8 mouse cellular contexts compared by ENCODE assay signal in genomic region chr10:59943421-59943989, GRCm38 (mm10). TPM values are rescaled to one million over a fixed set of nuclear protein-coding genes. Genes with fewer than 3 reads are reported as not detected.
A peak's percentile ranks its signal among the peaks of the same experiment; 100 is the strongest.
DNase-seq lines count a peak whose midpoint lies in the region; ATAC-seq and TF ChIP-seq lines count a peak whose summit lies in the region.

No protein-coding gene starts in this region.

- H3K4me3 ChIP-seq in forebrain, postnatal 0 days (ENCODE audit: low read depth, low read length), result peak overlapping the region; percentile 18; the same call in 1 of the 2 replicates
- H3K4me3 ChIP-seq in hindbrain, embryonic 10.5 days, result peak overlapping the region; percentile 28

- H3K27ac ChIP-seq in forebrain, postnatal 0 days (ENCODE audit: low read depth, low read length), result peak overlapping the region; percentile 68; the same call in 1 of the 2 replicates
- peak overlapping the region; percentile 77 for H3K27ac ChIP-seq in hindbrain, embryonic 10.5 days

- H3K9me3 ChIP-seq in forebrain, postnatal 0 days (ENCODE audit: low read length), result no peaks in the 10 kb centered on the region
- H3K9me3 ChIP-seq in hindbrain, embryonic 10.5 days, result no peaks in the 10 kb centered on the region

- H3K27me3 ChIP-seq in forebrain, postnatal 0 days (ENCODE audit: insufficient read depth, low read length), result no peaks in the 10 kb centered on the region
- H3K27me3 ChIP-seq in hindbrain, embryonic 10.5 days (ENCODE audit: insufficient read depth, poor library complexity, severe bottlenecking), result peaks cover 7% of the 10 kb centered on the region

- peak overlapping the region; percentile 51; the same call in 1 of the 2 replicates for H3K9ac ChIP-seq in forebrain, postnatal 0 days

- H3K36me3 ChIP-seq in forebrain, postnatal 0 days (ENCODE audit: insufficient read depth), result no peaks in the 10 kb centered on the region
- H3K36me3 ChIP-seq in hindbrain, embryonic 10.5 days, result no peaks in the 10 kb centered on the region

- H3K4me2 ChIP-seq in forebrain, postnatal 0 days (ENCODE audit: low read depth), result peak overlapping the region; percentile 45

- WGBS in forebrain, postnatal 0 days, result 35% methylated on average over 13 of the region's 13 CpGs
- 68% methylated on average over 13 of the region's 13 CpGs for WGBS in hindbrain, embryonic 10.5 days

- peaks cover 17% of the 10 kb centered on the region for H3K4me1 ChIP-seq in forebrain, postnatal 0 days (ENCODE audit: insufficient read depth)
- peaks cover 32% of the 10 kb centered on the region for H3K4me1 ChIP-seq in hindbrain, embryonic 10.5 days (replicated peaks)

- peak; percentile 97 for DNase-seq in MN1 (ENCODE audit: low spot score)
- peak; percentile 77 for DNase-seq in forebrain, postnatal 0 days
- peak; percentile 7 for DNase-seq in hindbrain, embryonic 10.5 days (ENCODE audit: low spot score)
- peak; percentile 83 to 86 for DNase-seq in layer of hippocampus, postnatal 10 days (ENCODE audit: low spot score in 2 of 2)
- peak; percentile 89 for DNase-seq in lung, postnatal 10 days
- peak; percentile 90 to 91 for DNase-seq in right cerebral cortex, postnatal 10 days (ENCODE audit: low spot score in 2 of 2)
- no peak for DNase-seq in thymus, postnatal 0 days (ENCODE audit: low spot score)

- peak; percentile 29; the same call in 1 of the 2 replicates for ATAC-seq in cerebellum, adult (ENCODE audit: insufficient number of reproducible peaks, low FRiP score, low TSS enrichment)
- peak; percentile 62 for ATAC-seq in forebrain, postnatal 0 days

- no peak for TF ChIP-seq CTCF in forebrain, postnatal 0 days (IDR thresholded peaks at IDR 0.05; ENCODE audit: low read depth)

RNA-seq across cellular contexts. Expression of gene Ddit4, which starts 8.1 kb away (rescaled TPM):
- total RNA-seq in forebrain, postnatal 0 days (2014; rRNA removed), result 40.0 and 40.7 TPM in 2 replicates
- 52.9 and 57.8 TPM in 2 replicates for polyA plus RNA-seq in forebrain, postnatal 0 days (2015; fragmentation: Nextera tagmentation; extraction: Ambion mirVana)
- 37.5 and 37.6 TPM in 2 replicates for polyA plus RNA-seq in hindbrain, embryonic 10.5 days (2016; fragmentation: Nextera tagmentation; extraction: Ambion mirVana)
- total RNA-seq in layer of hippocampus, postnatal 10 days (2021), result 10 to 100 TPM; 73.6 to 94.2 TPM
- 50.6 and 54.7 TPM in 2 replicates for polyA plus RNA-seq in thymus, postnatal 0 days (2015; fragmentation: Nextera tagmentation; extraction: Ambion mirVana)

RNA-seq across cellular contexts. Expression of gene Ascc1, which starts 59.1 kb away (rescaled TPM):
- total RNA-seq in forebrain, postnatal 0 days (2014; rRNA removed), result 20.0 and 24.3 TPM in 2 replicates
- polyA plus RNA-seq in forebrain, postnatal 0 days (2015; fragmentation: Nextera tagmentation; extraction: Ambion mirVana), result 43.8 and 50.5 TPM in 2 replicates
- 35.8 and 37.0 TPM in 2 replicates for polyA plus RNA-seq in hindbrain, embryonic 10.5 days (2016; fragmentation: Nextera tagmentation; extraction: Ambion mirVana)
- total RNA-seq in layer of hippocampus, postnatal 10 days (2021), result 10 to 100 TPM; 19.2 to 19.9 TPM
- 38.5 and 43.2 TPM in 2 replicates for polyA plus RNA-seq in thymus, postnatal 0 days (2015; fragmentation: Nextera tagmentation; extraction: Ambion mirVana)

RNA-seq across cellular contexts. Expression of gene Anapc16, which starts 59.4 kb away (rescaled TPM):
- total RNA-seq in forebrain, postnatal 0 days (2014; rRNA removed), result 98.6 and 115 TPM in 2 replicates
- 109 and 117 TPM in 2 replicates for polyA plus RNA-seq in forebrain, postnatal 0 days (2015; fragmentation: Nextera tagmentation; extraction: Ambion mirVana)
- 111 and 114 TPM in 2 replicates for polyA plus RNA-seq in hindbrain, embryonic 10.5 days (2016; fragmentation: Nextera tagmentation; extraction: Ambion mirVana)
- 10 to 100 TPM; 66.0 to 72.3 TPM for total RNA-seq in layer of hippocampus, postnatal 10 days (2021)
- 139 and 168 TPM in 2 replicates for polyA plus RNA-seq in thymus, postnatal 0 days (2015; fragmentation: Nextera tagmentation; extraction: Ambion mirVana)
